Comparison of ENCODE assay signal across 8 mouse cellular contexts in genomic region chr2:120128611-120129051, GRCm38 (mm10). TPM values are rescaled to one million over a fixed set of nuclear protein-coding genes. Genes with fewer than 3 reads are reported as not detected.
A peak's percentile ranks its signal among the peaks of the same experiment; 100 is the strongest.
DNase-seq lines count a peak whose midpoint lies in the region; ATAC-seq and TF ChIP-seq lines count a peak whose summit lies in the region.
"Had no signal": no experiment of that assay in that cellular context is flagged by ENCODE, and none has a peak within 500 bp of the region (broad histone marks: within the 10 kb centered on the region; RNA-seq: fewer than 3 reads in every experiment).

No protein-coding gene starts in this region.

- H3K4me2 ChIP-seq in intestine, embryonic 16.5 days (ENCODE audit: low read depth, low read length): no peak overlapping the region
- H3K4me2 ChIP-seq in lung, postnatal 0 days (replicated peaks; ENCODE audit: low read depth, low read length): no peak overlapping the region

- no peaks in the 10 kb centered on the region for H3K36me3 ChIP-seq in intestine, embryonic 16.5 days (ENCODE audit: control insufficient read depth, insufficient read depth, low read length)
- no peaks in the 10 kb centered on the region for H3K36me3 ChIP-seq in lung, postnatal 0 days (ENCODE audit: insufficient read depth, low read length)

- no peak for TF ChIP-seq CTCF in lung, postnatal 0 days (IDR thresholded peaks at IDR 0.05)

- no peak overlapping the region for H3K9ac ChIP-seq in intestine, embryonic 16.5 days (ENCODE audit: low read depth, low read length)
- no peak overlapping the region for H3K9ac ChIP-seq in lung, postnatal 0 days (replicated peaks; ENCODE audit: low read depth)

- 40% methylated on average over 1 of the region's 1 CpGs for WGBS in intestine, embryonic 16.5 days
- WGBS in lung, postnatal 0 days: 27% methylated on average over 1 of the region's 1 CpGs

- H3K9me3 ChIP-seq in intestine, embryonic 16.5 days (ENCODE audit: control insufficient read depth, low read length): no peaks in the 10 kb centered on the region
- H3K9me3 ChIP-seq in lung, postnatal 0 days (ENCODE audit: low read length): no peaks in the 10 kb centered on the region

- peak; percentile 96 for TF ChIP-seq EP300 in lung, postnatal 0 days (IDR thresholded peaks at IDR 0.05)

- peak; percentile 35 for DNase-seq in R1 (ENCODE audit: low read depth, low spot score)
- DNase-seq in embryo, embryonic 11 days: peak; percentile 19
- peak; percentile 92 for DNase-seq in lung, postnatal 0 days (ENCODE audit: low spot score)
- no peak for DNase-seq in retina, postnatal 1 day

- peaks cover 16% of the 10 kb centered on the region for H3K4me1 ChIP-seq in intestine, embryonic 16.5 days (ENCODE audit: control insufficient read depth, insufficient read depth, low read length)
- peaks cover 32% of the 10 kb centered on the region for H3K4me1 ChIP-seq in lung, postnatal 0 days (ENCODE audit: insufficient read depth, low read depth, low read length)

- H3K27ac ChIP-seq in intestine, embryonic 16.5 days (ENCODE audit: low read length): peak overlapping the region; percentile 25
- peak overlapping the region; percentile 74 for H3K27ac ChIP-seq in lung, postnatal 0 days (ENCODE audit: low read length)

- ATAC-seq in intestine, embryonic 16.5 days: peak; percentile 74
- peak; percentile 92 for ATAC-seq in lung, postnatal 0 days
- no peak for ATAC-seq in erythroid progenitor cell, adult 5-6 weeks (replicated peaks; ENCODE audit: low FRiP score, poor library complexity, severe bottlenecking)
- no peak for ATAC-seq in CD4-positive, CD25-positive, alpha-beta regulatory T cell, adult 4 months

- no peaks in the 10 kb centered on the region for H3K27me3 ChIP-seq in intestine, embryonic 16.5 days (replicated peaks; ENCODE audit: control insufficient read depth, insufficient read depth, low read length)
- no peaks in the 10 kb centered on the region for H3K27me3 ChIP-seq in lung, postnatal 0 days (replicated peaks; ENCODE audit: insufficient read depth, low read length)

- H3K4me3 ChIP-seq in intestine, embryonic 16.5 days (ENCODE audit: low read length): no peak overlapping the region
- no peak overlapping the region for H3K4me3 ChIP-seq in lung, postnatal 0 days (ENCODE audit: low read depth, low read length)
- H3K4me3 ChIP-seq: erythroblast, embryonic 14.5 days had no signal

RNA-seq across cellular contexts. Expression of gene Ehd4, which starts 25.8 kb away (rescaled TPM):
- 46.0 and 51.7 TPM in 2 replicates for polyA plus RNA-seq in intestine, embryonic 16.5 days (2015; fragmentation: Nextera tagmentation; extraction: Ambion mirVana)
- 228 and 262 TPM in 2 replicates for polyA plus RNA-seq in lung, postnatal 0 days (2015; fragmentation: Nextera tagmentation; extraction: Ambion mirVana)
- total RNA-seq in erythroid progenitor cell, adult 5-6 weeks (2015; ENCODE audit: low replicate concordance): 10.8 and 12.6 TPM in 2 replicates
- total RNA-seq in erythroid progenitor cell, adult 5-6 weeks (2017; ENCODE audit: low replicate concordance): 7.8 and 9.5 TPM in 2 replicates
- polyA plus RNA-seq in CD4-positive, CD25-positive, alpha-beta regulatory T cell, adult 4 months (2017; shearing (Covaris generic)): 1 to 10 TPM; 6.6 to 8.5 TPM

Comparison
In these comparisons a context has a peak if more than half of its experiments do, and no peak if none do; other contexts are left out.
1. ATAC-seq: peak in intestine, embryonic 16.5 days (single experiment) and lung, postnatal 0 days (single experiment); none in erythroid progenitor cell, adult 5-6 weeks (single experiment) and CD4-positive, CD25-positive, alpha-beta regulatory T cell, adult 4 months (single experiment).